Mouse (Mus musculus) erythroblast, embryonic 14.5 days (primary cell): ENCODE measurements around the gene Chst8.

Experiments
- GATA1 ChIP-seq: IDR thresholded peaks from 2 replicates; pipeline ENCODE4 v1.6.1; 2012; ENCODE audit warnings: low read length, inconsistent platforms, mixed read lengths
- TAL1 ChIP-seq: IDR thresholded peaks from 3 replicates; pipeline ENCODE4 v1.6.1; 2012; ENCODE audit warnings: low read length, inconsistent platforms, mixed read lengths

DNA sequence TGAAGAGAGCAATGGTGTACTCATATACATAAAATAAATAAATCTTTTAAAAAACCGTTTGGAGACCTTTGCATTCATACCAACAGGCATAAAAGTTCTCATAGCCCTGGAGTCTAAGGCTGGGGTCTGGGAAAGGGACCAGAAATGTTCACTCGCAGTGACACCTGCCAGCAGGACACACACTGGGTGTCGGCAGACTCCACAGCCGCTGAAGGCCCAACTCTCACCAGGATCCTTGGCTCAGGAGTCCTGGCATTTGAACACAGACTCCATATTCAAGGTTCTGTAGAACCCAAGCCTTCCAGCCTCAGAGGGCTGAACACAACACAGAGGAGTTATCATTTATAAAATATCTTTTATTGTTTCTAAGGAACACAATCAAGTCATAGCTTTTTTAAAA lies 175.8 kb downstream of the Chst8 start:
- TF ChIP-seq GATA1 (no peak), TAL1 (no peak)
